Mouse (Mus musculus): ENCODE data around the gene Mdh1.

DNA sequence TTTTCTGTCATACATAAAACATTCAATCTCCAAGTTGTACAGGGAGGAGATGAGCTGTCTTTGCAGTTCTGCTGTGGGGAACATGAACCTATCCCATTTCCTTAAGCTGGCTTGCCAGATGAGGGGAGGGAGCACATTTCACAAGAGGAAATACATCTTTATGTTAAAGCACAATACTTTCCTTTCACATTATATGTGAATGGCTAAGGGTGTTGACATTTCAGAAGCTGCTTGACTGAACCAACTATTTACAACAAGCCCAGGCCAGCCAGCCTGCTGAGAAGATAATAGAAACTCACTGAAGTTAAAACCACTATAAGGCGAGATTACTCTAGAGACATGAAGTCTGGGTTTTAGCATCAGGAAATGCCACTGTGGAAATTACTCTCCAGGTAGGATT lies 11.1 kb upstream of the Mdh1 start:
- TF ChIP-seq CTCF (IDR thresholded peaks at IDR 0.05; ENCODE audit: extremely low read depth, insufficient read depth, low read length) (no peak), POLR2A (IDR thresholded peaks at IDR 0.05; ENCODE audit: extremely low read depth, insufficient read depth, low read length) (no peak)
